Mouse (Mus musculus) kidney, adult 2 months (tissue): Measurements from ENCODE around the gene Cmss1.

Source experiments
- CTCF ChIP-seq: fragments of 200-500 bp; conservative IDR thresholded peaks from 2 replicates; pipeline ENCODE4 v1.5.1; 2011; ENCODE audit warnings: low read depth, mild to moderate bottlenecking, control low read depth, low read length, moderate library complexity, mixed read lengths; ENCODE audit not compliant: insufficient read depth, insufficient read length
- POLR2A ChIP-seq: fragments of 200-500 bp; IDR thresholded peaks from one replicate; pipeline ENCODE4 v1.6.1; 2011; ENCODE audit warnings: low read depth, low read length, control low read depth

DNA sequence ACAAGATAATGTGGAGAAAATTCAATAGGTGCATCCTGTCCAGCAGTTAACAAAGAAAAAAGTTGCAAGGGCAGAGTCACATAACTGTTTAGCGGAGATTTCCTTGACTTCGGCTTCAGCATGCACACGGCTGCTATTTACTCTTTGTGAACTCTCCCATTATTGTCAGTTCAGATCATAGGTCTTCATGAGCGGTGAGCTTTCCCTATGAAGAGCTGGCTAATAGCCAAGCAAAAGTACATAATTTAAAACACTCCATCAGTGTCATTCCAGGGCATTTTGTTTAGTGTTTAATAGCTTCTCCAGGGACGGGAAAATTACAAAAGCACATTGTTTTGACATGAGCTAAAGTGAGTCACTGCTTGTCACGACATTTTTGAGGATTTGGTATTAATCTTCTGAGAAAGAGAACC, 74.6 kb downstream of the Cmss1 start:
- no peak for TF ChIP-seq CTCF
- no peak for TF ChIP-seq POLR2A
